Mouse (Mus musculus) ES-E14 (cell line): Measurements from ENCODE around the gene Dgkd. TPM values are rescaled to one million over a fixed set of nuclear protein-coding genes. Genes with fewer than 3 reads are reported as not detected.

ENCODE experiments used
- DNase-seq: peaks from one replicate; pipeline ENCODE4 v3.0.0-alpha.2; 2013; ENCODE audit warnings: low read depth, low spot score
- H3K27ac ChIP-seq: 2 replicates; pipeline ENCODE4 v1.5.1; 2012; ENCODE audit warnings: low read depth, mild to moderate bottlenecking, low read length, moderate library complexity, mixed read lengths; ENCODE audit not compliant: poor library complexity, insufficient read depth, severe bottlenecking
- H3K36me3 ChIP-seq: 2 replicates; pipeline ENCODE4 v1.6.1; 2012; ENCODE audit warnings: mild to moderate bottlenecking, low read length, moderate library complexity, mixed read lengths; ENCODE audit not compliant: control insufficient read depth, poor library complexity, insufficient read depth, severe bottlenecking
- H3K4me1 ChIP-seq, 2 experiments: fragments of 150-350 bp in 1 of 2; sonication (generic) in 1 of 2; 2 replicates each; pipeline ENCODE4 v1.6.1; 2012; ENCODE audit warnings: low read length in 2 of 2, mild to moderate bottlenecking in 1 of 2, mixed read lengths in 1 of 2; ENCODE audit not compliant: control insufficient read depth in 2 of 2, insufficient read depth in 2 of 2, poor library complexity in 1 of 2
- H3K4me3 ChIP-seq, 2 experiments: fragments of 150-350 bp in 1 of 2; sonication (generic) in 1 of 2; 2 replicates each; pipeline ENCODE4 v1.5.1; 2012; ENCODE audit warnings: low read length in 2 of 2, low read depth in 1 of 2, mild to moderate bottlenecking in 1 of 2, mixed read lengths in 1 of 2; ENCODE audit not compliant: insufficient read depth in 1 of 2, poor library complexity in 1 of 2, severe bottlenecking in 1 of 2
- H3K9ac ChIP-seq: 2 replicates; pipeline ENCODE4 v1.6.1; 2012; ENCODE audit warnings: low read depth, mild to moderate bottlenecking, low read length, mixed read lengths; ENCODE audit not compliant: poor library complexity, insufficient read depth, severe bottlenecking
- H3K9me3 ChIP-seq: fragments of 150-350 bp; sonication (generic); 2 replicates; pipeline ENCODE4 v1.6.1; 2012; ENCODE audit warnings: low read depth, mild to moderate bottlenecking, low read length; ENCODE audit not compliant: control insufficient read depth, insufficient read depth
- CHD2 ChIP-seq: IDR thresholded peaks from 2 replicates; pipeline ENCODE4 v1.6.1; 2014; ENCODE audit warnings: mild to moderate bottlenecking, low read depth, low read length, inconsistent platforms
- HCFC1 ChIP-seq: IDR thresholded peaks from 2 replicates; pipeline ENCODE4 v1.6.1; 2012; ENCODE audit warnings: low read length, inconsistent platforms, borderline replicate concordance; ENCODE audit not compliant: insufficient read depth
- MAFK ChIP-seq: IDR thresholded peaks from 2 replicates; pipeline ENCODE4 v1.6.1; 2014; ENCODE audit warnings: mild to moderate bottlenecking, low read depth, low read length, inconsistent platforms; ENCODE audit not compliant: insufficient read depth
- ZC3H11A ChIP-seq: IDR thresholded peaks from 2 replicates; pipeline ENCODE4 v1.6.1; 2012; ENCODE audit warnings: low read depth, mild to moderate bottlenecking, inconsistent platforms, low read length, borderline replicate concordance
- ZNF384 ChIP-seq: IDR thresholded peaks from 2 replicates; pipeline ENCODE4 v1.6.1; 2012; ENCODE audit warnings: low read depth, low read length, inconsistent platforms
- in situ Hi-C, 2 experiments: fragments of 600-800 bp; cut with MboI; formaldehyde crosslinking; loops; one replicate each; pipeline ENCODE4 v1.15.1; 2025; ENCODE audit warnings: low sequenced_read_pairs in 2 of 2, inconsistent platforms in 1 of 2; ENCODE audit not compliant: unreplicated experiment in 2 of 2
- total RNA-seq: library from RNA; depleted of rRNA; stranded (reverse); fragments of 300-350 nt; gene quantifications from 2 replicates; pipeline ENCODE4 v1.2.3, GENCODE M21; 2012

The Dgkd gene
- total RNA-seq, 1 experiment: 37.4 TPM

DNA sequence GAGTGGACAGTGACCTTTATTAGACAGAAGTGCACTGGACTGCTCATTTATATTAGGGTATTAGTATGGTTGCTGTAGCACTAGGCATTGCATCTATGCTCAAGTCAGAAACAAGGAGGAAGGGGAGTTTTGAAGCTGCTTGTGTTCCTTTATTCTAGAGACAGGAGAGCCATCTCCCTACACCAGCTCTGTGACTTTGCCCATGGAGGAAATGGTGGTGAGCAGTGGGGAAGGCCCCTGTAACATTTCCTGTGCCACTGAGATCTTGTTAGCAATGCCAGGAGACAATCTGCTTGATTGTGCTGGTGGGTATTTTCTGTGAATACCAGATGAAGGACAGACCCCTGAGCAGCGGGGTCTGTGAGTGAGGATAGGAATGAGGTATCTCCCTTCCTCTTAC, 23.0 kb downstream of the Dgkd start:
- TF ChIP-seq MAFK (no peak), ZNF384 (no peak), HCFC1 (no peak), ZC3H11A (no peak), CHD2 (no peak)
- no peak overlapping the region for H3K4me3 ChIP-seq
- H3K9me3 ChIP-seq: no peaks in the 10 kb centered on the region
- in situ Hi-C loops: no loop called here
- H3K27ac ChIP-seq: no peak overlapping the region
- H3K36me3 ChIP-seq: no peaks in the 10 kb centered on the region
- DNase-seq: no peak
- no peak overlapping the region for H3K9ac ChIP-seq
- peaks cover 0 to 4% of the 10 kb centered on the region in 2 experiments; a peak in 1 of 4 replicates for H3K4me1 ChIP-seq

- Histone ChIP-seq H3K9me3 (no peaks in the 10 kb centered on the region), H3K36me3 (peaks cover 3% of the 10 kb centered on the region; the same call in 1 of the 2 replicates), H3K4me3 (no peak overlapping the region), H3K4me1 (peaks cover 4 to 8% of the 10 kb centered on the region in 2 experiments; a peak in 3 of 4 replicates), H3K9ac (no peak overlapping the region), H3K27ac (no peak overlapping the region)
- in situ Hi-C loops: no loop called here
- TF ChIP-seq ZC3H11A (no peak), ZNF384 (no peak), MAFK (no peak), HCFC1 (no peak)
- no peak for DNase-seq
These were observed 24.6 kb downstream of the Dgkd start for GRCm38 (mm10) chr1:87877552-87878283.

GRCm38 (mm10) chr1:87879034-87879433, 25.9 kb downstream of the Dgkd start:
- no peak for DNase-seq
- Histone ChIP-seq H3K4me3 (no peak overlapping the region), H3K9ac (no peak overlapping the region), H3K36me3 (peaks cover 3% of the 10 kb centered on the region; the same call in 1 of the 2 replicates), H3K4me1 (peaks cover 4 to 8% of the 10 kb centered on the region in 2 experiments; a peak in 3 of 4 replicates), H3K9me3 (no peaks in the 10 kb centered on the region), H3K27ac (no peak overlapping the region)
- no peak for TF ChIP-seq MAFK
- no peak for TF ChIP-seq CHD2
- TF ChIP-seq ZNF384: no peak
- no peak for TF ChIP-seq HCFC1
- in situ Hi-C loops: no loop called here

DNA sequence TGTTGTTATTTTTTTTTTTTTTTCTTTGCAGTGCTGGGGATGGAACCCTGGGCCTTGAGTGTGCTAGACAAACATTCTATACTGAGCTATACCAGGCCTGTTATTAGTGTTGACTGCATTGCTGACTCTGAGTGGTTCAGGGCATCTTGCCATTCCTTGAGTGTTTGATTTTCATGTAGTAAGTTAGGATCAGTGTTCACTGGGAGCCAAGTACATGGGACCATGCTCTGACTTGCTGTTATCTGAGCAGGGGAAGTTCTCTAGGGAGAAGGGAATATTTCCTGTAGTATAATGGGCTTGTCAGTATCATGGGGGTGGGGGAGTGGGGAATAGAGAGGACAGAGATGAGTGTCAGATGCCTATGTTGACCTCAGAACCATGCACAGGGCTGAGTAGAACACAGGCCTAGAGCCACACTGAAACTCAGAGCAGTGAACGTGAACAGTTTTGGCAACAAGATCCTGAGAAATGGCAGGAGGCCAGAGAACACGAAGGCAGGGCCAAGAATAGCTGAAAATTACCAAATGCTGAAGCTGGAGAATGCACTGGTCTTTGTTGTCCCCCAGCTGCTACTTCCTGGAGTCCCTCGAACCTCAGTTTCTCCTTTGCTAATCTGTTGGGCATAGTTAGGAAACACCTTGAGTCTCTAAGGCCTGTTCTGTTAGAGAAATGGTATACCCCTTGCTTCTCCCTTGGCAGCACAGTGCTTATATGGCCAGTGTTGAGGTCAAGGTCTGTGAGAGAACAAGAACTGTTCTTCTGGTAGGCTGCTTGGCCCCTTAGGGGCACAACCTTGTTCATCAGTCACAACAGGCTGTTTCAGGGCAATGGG, 26.6 kb downstream of the Dgkd start:
- no peak for TF ChIP-seq MAFK
- no peak for TF ChIP-seq HCFC1
- no peak for TF ChIP-seq CHD2
- no peak for TF ChIP-seq ZNF384
- TF ChIP-seq ZC3H11A: no peak
- H3K27ac ChIP-seq: no peak overlapping the region
- peaks cover 4 to 8% of the 10 kb centered on the region in 2 experiments; a peak in 3 of 4 replicates for H3K4me1 ChIP-seq
- peaks cover 3% of the 10 kb centered on the region; the same call in 1 of the 2 replicates for H3K36me3 ChIP-seq
- no peak overlapping the region for H3K4me3 ChIP-seq
- no peak overlapping the region for H3K9ac ChIP-seq
- no peak for DNase-seq
- H3K9me3 ChIP-seq: no peaks in the 10 kb centered on the region
- in situ Hi-C loops: no loop called here
